Mouse (Mus musculus): ENCODE data around the gene Folr2.

DNA sequence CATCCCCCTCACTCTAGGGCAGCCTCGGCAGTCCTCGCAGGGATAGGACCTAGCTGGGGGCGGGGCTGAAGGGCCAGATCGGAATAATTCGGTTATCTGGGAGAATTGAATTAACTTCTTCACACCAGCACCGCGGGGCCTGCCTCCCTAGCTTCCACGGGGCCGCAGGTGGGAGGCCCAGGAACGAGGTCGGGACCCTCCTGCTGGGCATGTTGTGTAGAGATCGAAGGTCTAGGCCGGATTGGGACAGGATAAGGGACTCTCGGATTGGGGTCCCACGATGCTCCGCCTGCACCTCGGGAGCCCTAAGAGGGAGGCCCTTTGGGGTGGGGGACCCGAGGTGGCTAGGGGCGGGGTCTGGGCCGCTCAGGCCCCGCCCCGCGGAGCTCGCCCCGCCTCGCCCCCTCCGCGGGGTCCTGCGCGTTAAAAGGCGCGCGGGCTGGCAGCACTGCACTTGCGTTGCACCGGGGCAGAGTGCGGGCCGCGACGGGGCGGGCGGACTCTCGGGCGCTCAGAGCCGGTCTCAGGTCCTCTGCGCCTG lies 39.1 kb downstream of the Folr2 start, which contains the start of gene Phox2a:
- TF ChIP-seq POLR2A (IDR thresholded peaks at IDR 0.05; ENCODE audit: control insufficient read depth, extremely low read depth, insufficient read depth, low read length, poor library complexity) (no peak), CTCF (IDR thresholded peaks at IDR 0.05; ENCODE audit: borderline replicate concordance, control insufficient read depth, extremely low read depth, insufficient read depth, low read length, poor library complexity) (no peak)
